Mouse (Mus musculus) hindbrain, postnatal 0 days (tissue): ENCODE measurements around the gene Mdga2. TPM values are rescaled to one million over a fixed set of nuclear protein-coding genes. Genes with fewer than 3 reads are reported as not detected.
A peak's percentile ranks its signal among the peaks of the same experiment; 100 is the strongest.

Experiments
- ATAC-seq: fragments of 200-750 bp; cut with Nextera tagmentation; 2 replicates; pipeline ENCODE4 v1.8.0; 2017; ENCODE audit warnings: mild to moderate bottlenecking, moderate TSS enrichment, moderate library complexity
- DNase-seq: peaks from one replicate; pipeline ENCODE4 v3.0.0-alpha.2; 2015; ENCODE audit warnings: low spot score
- H3K27ac ChIP-seq: fragments of 300-500 bp; sonication (generic); 2 replicates; pipeline ENCODE4 v1.5.1; 2014; ENCODE audit warnings: mild to moderate bottlenecking
- H3K27me3 ChIP-seq: fragments of 300-500 bp; sonication (generic); 2 replicates; pipeline ENCODE4 v1.6.1; 2014; ENCODE audit warnings: low read length, mixed read lengths; ENCODE audit not compliant: insufficient read depth
- H3K36me3 ChIP-seq: fragments of 300-500 bp; sonication (generic); 2 replicates; pipeline ENCODE4 v1.6.1; 2014; ENCODE audit warnings: low read length, mixed read lengths; ENCODE audit not compliant: insufficient read depth
- H3K4me1 ChIP-seq: fragments of 300-500 bp; sonication (generic); 2 replicates; pipeline ENCODE4 v1.6.1; 2014; ENCODE audit warnings: antibody characterized with exemption, low read length, mixed read lengths; ENCODE audit not compliant: insufficient read depth
- H3K4me2 ChIP-seq: fragments of 300-500 bp; sonication (generic); 2 replicates; pipeline ENCODE4 v1.6.1; 2014; ENCODE audit warnings: low read depth, mild to moderate bottlenecking, low read length, moderate library complexity, mixed read lengths
- H3K4me3 ChIP-seq: fragments of 300-500 bp; sonication (generic); 2 replicates; pipeline ENCODE4 v1.5.1; 2014; ENCODE audit warnings: low read length
- H3K9ac ChIP-seq: fragments of 300-500 bp; sonication (generic); replicated peaks from 2 replicates; pipeline ENCODE4 v1.6.1; 2014; ENCODE audit warnings: mild to moderate bottlenecking, low read length, moderate library complexity, mixed read lengths
- H3K9me3 ChIP-seq: fragments of 300-500 bp; sonication (generic); 2 replicates; pipeline ENCODE4 v1.6.1; 2016; ENCODE audit warnings: low read length, mixed read lengths
- CTCF ChIP-seq: IDR thresholded peaks from 2 replicates; pipeline ENCODE4 v1.5.1; 2016; ENCODE audit warnings: antibody characterized with exemption, control low read depth, low read depth
- WGBS: fragments of 180-500 bp; shearing (Covaris S2); extraction: QIAGEN DNeasy Blood & Tissue Kit; methylation state at CpG from one replicate; pipeline ENCODE4 v1.1.7; 2014; 5-methylcytosine and 5-hydroxymethylcytosine counted together
- polyA plus RNA-seq: library from polyadenylated mRNA; unstranded; fragments of >200 nt; fragmentation: Nextera tagmentation; extraction: Ambion mirVana; gene quantifications from 2 replicates; pipeline ENCODE4 v1.2.1, GENCODE M21; 2015
- total RNA-seq: library from RNA; depleted of rRNA; stranded (reverse); fragments of >200 nt; gene quantifications from 2 replicates; pipeline ENCODE4 v1.2.3, GENCODE M21; 2014; rRNA removed

Mdga2 gene
- total RNA-seq, result 33.8 and 57.3 TPM in 2 replicates
- polyA plus RNA-seq, result 43.7 and 44.9 TPM in 2 replicates

DNA sequence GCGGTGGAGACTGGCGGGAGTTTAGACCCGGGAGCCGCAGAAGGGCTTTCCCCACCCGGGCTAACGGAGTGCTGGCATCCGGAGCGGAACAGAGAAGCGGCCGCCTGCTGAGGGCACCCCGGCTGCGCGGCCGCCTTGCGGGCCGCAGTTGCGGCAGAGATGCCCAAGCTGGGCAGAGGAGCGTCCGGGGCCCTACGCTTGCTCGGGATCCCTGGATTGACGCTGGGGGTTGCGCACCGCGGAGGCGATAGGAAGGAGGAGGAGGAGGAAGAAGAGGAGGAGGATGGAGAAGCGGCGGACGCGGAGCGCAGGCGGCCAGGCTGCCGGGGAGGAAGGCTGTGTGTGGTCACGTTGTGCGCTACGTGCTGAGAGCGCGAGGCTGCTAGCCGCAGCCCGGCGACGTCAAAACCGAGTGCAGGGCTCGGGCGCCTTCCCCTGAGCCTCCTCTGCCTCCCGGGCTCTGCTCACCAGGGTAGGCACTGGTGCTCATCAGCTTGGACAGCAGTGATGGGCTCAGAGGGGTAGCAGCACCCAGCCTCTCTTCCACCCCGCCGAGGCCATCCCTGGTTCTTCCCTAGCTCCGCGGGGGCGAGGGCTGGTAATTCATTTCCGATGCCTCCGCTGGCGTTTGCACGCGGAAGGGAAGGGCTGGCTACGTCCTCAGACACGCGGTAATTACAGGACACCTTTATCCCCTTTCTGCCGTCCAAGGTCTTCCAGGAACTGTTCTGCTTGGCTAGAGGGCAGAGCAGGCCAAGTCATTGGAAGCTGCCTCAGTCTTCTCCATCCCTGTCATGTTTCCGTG, at the start of gene Mdga2:
TSS of gene Mdga2 (minus strand) at position 329 of the 805 bp plus-strand sequence.
- Histone ChIP-seq H3K4me1 (no peaks in the 10 kb centered on the region), H3K36me3 (no peaks in the 10 kb centered on the region), H3K27ac (peak within 1 kb of the TSS; percentile 94), H3K4me2 (peak within 1 kb of the TSS; percentile 78), H3K9me3 (no peaks in the 10 kb centered on the region), H3K27me3 (no peaks in the 10 kb centered on the region), H3K9ac (peak within 1 kb of the TSS; percentile 73), H3K4me3 (peak within 1 kb of the TSS; percentile 68)
- ATAC-seq, result peak; percentile 72
- WGBS, result under 1% methylated on average over 50 of the region's 61 CpGs
- peak; percentile 71 for DNase-seq
- no peak for TF ChIP-seq CTCF

DNA sequence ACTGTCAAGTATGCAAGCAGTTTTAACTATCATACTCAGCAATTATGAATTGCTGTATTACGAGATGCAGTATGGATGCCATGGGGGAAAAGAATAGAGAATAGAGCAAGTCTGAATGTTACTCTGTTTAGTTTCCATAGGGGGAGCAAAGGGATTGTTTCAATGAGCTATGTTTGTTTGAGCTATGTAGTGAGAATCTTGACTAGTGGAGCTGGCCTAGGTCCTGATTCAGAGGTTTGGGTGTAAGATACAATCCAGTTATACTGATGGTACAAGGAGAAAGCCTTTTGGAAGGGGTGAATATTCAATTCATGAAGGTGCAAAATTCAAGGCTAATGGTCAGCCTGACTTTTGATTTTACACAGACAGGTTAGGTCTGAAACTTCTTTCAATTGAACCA, 45.1 kb upstream of the Mdga2 start:
- ATAC-seq, result no peak
- H3K9ac ChIP-seq, result no peak overlapping the region
- no peaks in the 10 kb centered on the region for H3K4me1 ChIP-seq
- H3K36me3 ChIP-seq, result no peaks in the 10 kb centered on the region
- H3K4me2 ChIP-seq, result no peak overlapping the region
- WGBS, result 82% methylated on average over 1 of the region's 1 CpGs
- TF ChIP-seq CTCF, result 0 out of 2 replicates have a peak, but pooled peaks have one; percentile 8
- no peaks in the 10 kb centered on the region for H3K9me3 ChIP-seq
- DNase-seq, result no peak
- no peak overlapping the region for H3K27ac ChIP-seq
- H3K4me3 ChIP-seq, result no peak overlapping the region
- no peaks in the 10 kb centered on the region for H3K27me3 ChIP-seq

DNA sequence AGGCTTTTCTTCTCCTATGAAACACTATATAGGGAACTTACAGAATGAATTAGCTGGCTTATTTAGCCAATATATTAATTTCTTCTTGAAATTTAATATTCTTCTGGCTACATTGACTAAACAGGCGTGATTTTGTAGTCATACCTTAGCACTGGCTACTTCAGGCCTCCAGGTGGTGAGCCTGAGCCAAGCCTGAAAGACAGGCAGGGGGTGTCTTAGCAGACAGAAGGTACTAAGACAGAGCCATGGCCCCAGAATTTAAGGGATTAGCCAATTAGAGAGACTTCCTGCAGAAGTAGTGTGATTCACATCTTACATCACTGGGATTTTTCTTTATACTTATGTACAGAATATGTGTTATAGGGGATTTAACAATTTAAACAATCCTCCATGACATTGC, 1.2 kb upstream of the Mdga2 start:
- Histone ChIP-seq H3K4me1 (no peaks in the 10 kb centered on the region), H3K4me2 (peak overlapping the region; percentile 78), H3K27ac (no peak overlapping the region), H3K9ac (no peak overlapping the region), H3K27me3 (no peaks in the 10 kb centered on the region), H3K4me3 (peak overlapping the region; percentile 68; the same call in 1 of the 2 replicates), H3K9me3 (no peaks in the 10 kb centered on the region), H3K36me3 (no peaks in the 10 kb centered on the region)
- ATAC-seq, result no peak
- peak; percentile 72 for DNase-seq
- WGBS, result 37% methylated on average over 1 of the region's 1 CpGs
- peak; percentile 75 for TF ChIP-seq CTCF

DNA sequence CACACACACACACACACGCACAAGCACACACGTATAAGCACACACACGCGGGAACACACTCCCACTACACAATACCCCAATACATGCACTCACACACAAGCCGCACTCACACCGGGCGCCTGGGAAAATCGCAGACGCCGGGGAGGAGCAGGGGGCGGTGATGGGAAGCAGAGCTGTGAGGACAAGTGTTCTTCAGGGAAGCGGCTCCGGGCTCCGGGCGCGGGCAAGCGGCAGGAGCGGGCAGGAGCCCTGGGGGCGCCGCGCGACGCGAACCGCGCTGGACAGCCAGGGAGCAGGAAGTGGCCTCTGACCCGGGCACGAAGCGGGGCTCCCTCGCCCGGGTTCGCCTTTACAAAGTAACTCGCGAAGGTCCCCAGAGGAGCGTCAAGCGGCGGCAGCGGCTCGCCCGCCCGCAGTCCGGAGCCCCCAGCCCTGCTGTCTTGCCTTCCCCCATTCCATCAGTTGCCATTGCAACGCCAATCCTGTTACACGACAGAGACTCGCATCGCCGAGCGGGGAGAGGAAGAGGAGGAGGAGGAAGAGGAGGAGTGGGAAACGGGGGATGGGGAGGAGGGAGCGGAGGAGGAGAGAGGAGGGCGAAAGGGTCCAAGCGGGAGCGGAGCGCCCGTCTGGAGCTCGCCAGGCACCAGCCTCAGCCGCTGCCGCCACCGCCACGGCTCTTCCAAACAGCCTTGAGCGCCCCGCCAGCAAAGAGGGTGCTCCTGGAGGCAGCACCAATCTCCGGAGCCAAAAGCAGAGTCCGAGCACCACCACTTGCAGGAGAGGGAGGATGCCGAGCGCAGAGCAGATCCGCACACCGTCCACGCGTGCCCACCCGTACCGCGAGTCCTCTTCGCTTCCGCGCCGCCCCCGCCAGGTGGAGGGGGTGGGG, 774 bp downstream of the Mdga2 start:
- peak overlapping the region; percentile 78 for H3K4me2 ChIP-seq
- no peaks in the 10 kb centered on the region for H3K4me1 ChIP-seq
- no peaks in the 10 kb centered on the region for H3K36me3 ChIP-seq
- peak; percentile 25; the same call in 1 of the 2 replicates for TF ChIP-seq CTCF
- ATAC-seq, result peak; percentile 67
- no peaks in the 10 kb centered on the region for H3K9me3 ChIP-seq
- under 1% methylated on average over 70 of the region's 78 CpGs for WGBS
- DNase-seq, result peak; percentile 72
- peak overlapping the region; percentile 94 for H3K27ac ChIP-seq
- H3K27me3 ChIP-seq, result no peaks in the 10 kb centered on the region
- H3K9ac ChIP-seq, result peak overlapping the region; percentile 73
- H3K4me3 ChIP-seq, result peak overlapping the region; percentile 68

DNA sequence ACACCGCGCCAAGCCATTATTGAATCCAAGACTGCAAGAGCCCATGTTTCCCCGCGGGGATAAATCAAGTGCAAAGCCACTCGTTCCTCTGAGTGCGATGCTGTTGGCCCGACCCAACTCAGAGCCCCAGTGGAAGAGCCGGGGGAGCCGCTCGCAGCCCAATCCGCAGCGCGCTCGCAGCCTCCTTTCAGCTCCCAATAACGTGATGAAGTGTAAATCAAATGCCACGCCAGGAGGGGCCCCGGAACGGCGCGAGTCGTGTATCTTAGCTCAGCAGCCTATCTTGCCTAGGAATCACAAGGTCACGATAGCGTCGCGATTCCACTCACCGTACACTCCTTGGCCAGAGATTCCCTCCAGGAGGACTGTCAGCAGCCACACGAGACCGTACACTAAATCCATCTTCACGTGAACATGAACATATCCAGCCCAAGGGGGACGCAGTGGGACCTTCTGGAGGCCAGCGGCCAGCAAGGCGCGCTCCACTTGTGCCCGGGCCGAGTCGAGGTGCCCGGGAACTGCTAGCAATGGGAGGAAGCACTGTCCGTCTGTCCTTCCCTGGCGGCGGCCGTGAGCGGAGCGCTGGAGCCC, 1.6 kb downstream of the Mdga2 start:
- 1% methylated on average over 43 of the region's 43 CpGs for WGBS

DNA sequence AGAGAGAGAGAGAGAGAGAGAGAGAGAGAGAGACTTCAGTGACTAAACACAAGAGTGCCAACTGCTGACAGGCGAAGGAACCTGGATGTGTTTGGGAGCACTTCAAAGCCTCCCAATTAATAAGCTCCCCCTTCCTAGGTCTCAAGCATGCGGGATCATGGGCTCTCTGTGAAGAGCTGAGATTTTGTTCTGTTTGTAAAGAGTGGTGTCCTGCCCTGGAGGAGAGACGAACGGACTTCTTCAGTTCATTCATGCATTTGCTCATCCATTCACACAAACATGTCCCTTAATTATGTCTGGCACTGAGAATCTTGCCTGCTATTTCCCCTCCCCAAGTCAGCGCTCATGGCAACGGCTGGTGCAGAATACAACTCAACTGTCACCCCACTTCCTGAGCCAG, 2.3 kb downstream of the Mdga2 start:
- H3K9ac ChIP-seq, result peak overlapping the region; percentile 73
- no peak; the same call in 1 of the 2 replicates for TF ChIP-seq CTCF
- H3K27me3 ChIP-seq, result no peaks in the 10 kb centered on the region
- ATAC-seq (no peak), DNase-seq (peak; percentile 60)
- no peaks in the 10 kb centered on the region for H3K4me1 ChIP-seq
- H3K36me3 ChIP-seq, result no peaks in the 10 kb centered on the region
- WGBS, result 3% methylated on average over 6 of the region's 6 CpGs
- peak overlapping the region; percentile 68 for H3K4me3 ChIP-seq
- peak overlapping the region; percentile 94 for H3K27ac ChIP-seq
- no peaks in the 10 kb centered on the region for H3K9me3 ChIP-seq
- H3K4me2 ChIP-seq, result peak overlapping the region; percentile 78

More for the DNA sequence above, 1.6 kb downstream of the Mdga2 start:
- Histone ChIP-seq H3K27me3 (no peaks in the 10 kb centered on the region), H3K9ac (peak overlapping the region; percentile 73), H3K4me2 (peak overlapping the region; percentile 78), H3K4me1 (no peaks in the 10 kb centered on the region), H3K4me3 (peak overlapping the region; percentile 68), H3K9me3 (no peaks in the 10 kb centered on the region), H3K36me3 (no peaks in the 10 kb centered on the region), H3K27ac (peak overlapping the region; percentile 94)
- peak; percentile 6; the same call in 1 of the 2 replicates for TF ChIP-seq CTCF
- peak; percentile 52 for ATAC-seq
- DNase-seq, result peak; percentile 75
